Mouse (Mus musculus) lung, postnatal 4 days (tissue): ENCODE data around the gene Ehbp1.

Source experiments
- DNase-seq, 2 experiments: peaks; one replicate each; pipeline ENCODE4 v3.0.0; 2021

Gene Ehbp1

GRCm38 (mm10) chr11:22050864-22051263 lies 291.2 kb downstream of the Ehbp1 start:
- no peak for DNase-seq

GRCm38 (mm10) chr11:22039854-22040426 lies 302.2 kb downstream of the Ehbp1 start:
- no peak for DNase-seq

- no peak for DNase-seq
These were observed 307.5 kb downstream of the Ehbp1 start for GRCm38 (mm10) chr11:22034564-22035105.

GRCm38 (mm10) chr11:22033582-22033981 lies 308.5 kb downstream of the Ehbp1 start:
- no peak for DNase-seq

- DNase-seq: no peak
These were observed 321.5 kb downstream of the Ehbp1 start for GRCm38 (mm10) chr11:22020602-22021001.

- DNase-seq: no peak
These were observed 324.6 kb downstream of the Ehbp1 start for GRCm38 (mm10) chr11:22017444-22017843.

GRCm38 (mm10) chr11:22016341-22016740 lies 325.8 kb downstream of the Ehbp1 start:
- DNase-seq: no peak

- DNase-seq: no peak
These were observed 333.3 kb downstream of the Ehbp1 start for GRCm38 (mm10) chr11:22008817-22009216.

GRCm38 (mm10) chr11:22008129-22008596 lies 333.9 kb downstream of the Ehbp1 start:
- DNase-seq: no peak

GRCm38 (mm10) chr11:22007781-22008110 lies 334.3 kb downstream of the Ehbp1 start:
- no peak for DNase-seq

- no peak for DNase-seq
These were observed 334.9 kb downstream of the Ehbp1 start for GRCm38 (mm10) chr11:22007088-22007780.

GRCm38 (mm10) chr11:22006471-22007087 lies 335.5 kb downstream of the Ehbp1 start:
- no peak for DNase-seq

GRCm38 (mm10) chr11:22005281-22005870 lies 336.7 kb downstream of the Ehbp1 start:
- DNase-seq: no peak

- peak; percentile 14 to 34 for DNase-seq
These were observed 337.7 kb downstream of the Ehbp1 start for GRCm38 (mm10) chr11:22004331-22004841.

- DNase-seq: peak; percentile 34 to 47
These were observed 338.6 kb downstream of the Ehbp1 start for GRCm38 (mm10) chr11:22003341-22003981.

- DNase-seq: peak; percentile 29 to 40
These were observed 339.2 kb downstream of the Ehbp1 start, which contains the start of gene Otx1 for GRCm38 (mm10) chr11:22002783-22003340. Gene Otx1, minus strand, starts transcription at chr11:22002897.

- no peak for DNase-seq
These were observed 339.9 kb downstream of the Ehbp1 start for GRCm38 (mm10) chr11:22002062-22002782.

- peak; percentile 55 to 68 for DNase-seq
These were observed 340.6 kb downstream of the Ehbp1 start for GRCm38 (mm10) chr11:22001321-22002061.

GRCm38 (mm10) chr11:22000316-22001076 lies 341.6 kb downstream of the Ehbp1 start:
- DNase-seq: peak in 1 of 2 experiments; percentile 30
